Mouse (Mus musculus) bone marrow, adult 2 months (tissue): ENCODE measurements around the gene 2410131K14Rik.

Experiments used
- CTCF ChIP-seq: fragments of 200-500 bp; IDR thresholded peaks from 2 replicates; pipeline ENCODE4 v1.5.1; 2011; ENCODE audit warnings: low read length, control low read depth; ENCODE audit not compliant: control insufficient read depth, insufficient read depth
- POLR2A ChIP-seq: fragments of 200-500 bp; IDR thresholded peaks from 2 replicates; pipeline ENCODE4 v1.6.1; 2011; ENCODE audit warnings: low read depth, mild to moderate bottlenecking, control low read depth, low read length, borderline replicate concordance; ENCODE audit not compliant: control insufficient read depth

- no peak for TF ChIP-seq POLR2A
- no peak for TF ChIP-seq CTCF
These were observed 66.2 kb downstream of the 2410131K14Rik start for GRCm38 (mm10) chr5:118311251-118311650.
